Mouse (Mus musculus): ENCODE measurements at regions not wholly inside any gene's neighbourhood (a gene's known extent, or its start where the extent isn't known, plus 50 kb on each side); places are given as distances from the start of the nearest gene placed in this dataset.

GRCm38 (mm10) chr6:51175616-51176590 is 256.6 kb upstream of the Nfe2l3 start:
- no peak for DNase-seq (ENCODE audit: extremely low read depth, insufficient read length, low spot score)

DNA sequence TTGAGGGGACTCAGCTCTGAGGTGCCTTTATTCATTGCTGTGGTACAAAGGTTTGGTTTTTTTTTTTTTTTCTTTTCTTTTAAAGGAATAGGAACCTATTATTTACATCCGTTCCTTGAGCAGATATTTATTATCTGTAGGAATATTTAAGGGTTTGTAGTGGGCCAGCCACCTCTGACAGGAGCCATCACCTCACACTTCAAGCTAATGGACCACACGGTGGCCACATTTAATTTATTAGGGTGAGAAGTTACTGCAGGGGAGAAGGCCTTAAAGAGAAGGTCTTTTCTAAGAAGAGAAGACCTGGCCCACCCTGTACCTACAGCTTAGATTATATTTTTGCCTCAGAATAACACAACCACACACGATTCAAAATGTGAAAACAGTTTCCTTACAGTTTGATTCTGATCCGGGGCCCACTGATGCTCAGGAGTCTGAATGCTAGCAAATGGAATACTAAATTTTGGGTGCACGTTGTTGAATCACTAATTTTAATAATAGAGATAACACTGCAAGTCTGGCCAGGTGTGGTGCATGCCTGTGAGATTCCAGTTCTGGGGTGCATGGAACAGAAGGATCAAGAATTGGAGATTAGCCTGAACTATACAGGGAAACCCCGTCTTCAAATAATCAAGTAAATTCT is 255.6 kb upstream of the Nfe2l3 start:
- no peak for DNase-seq (ENCODE audit: extremely low read depth, insufficient read length, low spot score)

GRCm38 (mm10) chr6:51177701-51178060 is 254.8 kb upstream of the Nfe2l3 start:
- no peak for DNase-seq (ENCODE audit: extremely low read depth, insufficient read length, low spot score)

GRCm38 (mm10) chr6:51178061-51178791 is 254.2 kb upstream of the Nfe2l3 start:
- DNase-seq (ENCODE audit: extremely low read depth, insufficient read length, low spot score): peak; percentile 100

GRCm38 (mm10) chr6:51178799-51179398 is 253.6 kb upstream of the Nfe2l3 start:
- DNase-seq (ENCODE audit: extremely low read depth, insufficient read length, low spot score): no peak

DNA sequence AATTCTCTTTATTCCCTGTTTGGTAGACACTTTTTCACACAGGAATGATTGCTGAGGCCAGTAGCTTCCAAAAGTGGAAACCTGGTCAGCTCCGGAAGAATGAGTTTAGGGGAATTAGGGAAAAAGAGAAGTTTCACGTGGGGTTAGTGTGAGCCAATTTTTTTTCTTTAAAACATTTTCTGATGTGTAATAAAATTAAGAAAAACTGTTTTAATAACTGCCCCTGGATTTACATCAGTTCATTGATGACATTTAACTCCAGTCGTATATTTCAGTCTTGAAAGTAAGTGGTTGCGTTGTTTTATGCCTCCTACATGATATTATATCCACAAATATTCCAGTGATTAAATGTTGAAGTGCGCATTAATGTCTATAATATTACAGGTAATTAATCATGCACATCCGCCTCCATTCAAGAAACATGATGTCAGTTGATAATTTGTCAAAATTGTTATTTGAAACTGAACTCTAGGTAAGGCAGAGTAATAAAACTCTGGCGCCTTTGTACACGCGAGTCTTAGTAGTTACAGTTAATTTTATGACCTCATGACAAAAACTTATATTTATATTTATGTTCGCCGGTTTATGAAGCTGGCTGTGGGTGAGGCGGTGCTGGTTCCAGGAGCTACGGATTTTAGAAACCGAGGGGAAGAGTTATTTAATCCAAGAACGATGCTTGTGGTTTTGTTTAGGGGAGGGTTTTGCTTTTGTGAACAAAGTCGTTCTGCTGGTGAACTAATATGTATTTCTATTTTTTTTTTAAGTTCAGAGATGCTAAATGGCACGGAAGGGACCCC is 252.5 kb upstream of the Nfe2l3 start:
- DNase-seq (ENCODE audit: extremely low read depth, insufficient read length, low spot score): no peak

GRCm38 (mm10) chr6:51180881-51181875 is 251.3 kb upstream of the Nfe2l3 start:
- no peak for DNase-seq (ENCODE audit: extremely low read depth, insufficient read length, low spot score)

DNA sequence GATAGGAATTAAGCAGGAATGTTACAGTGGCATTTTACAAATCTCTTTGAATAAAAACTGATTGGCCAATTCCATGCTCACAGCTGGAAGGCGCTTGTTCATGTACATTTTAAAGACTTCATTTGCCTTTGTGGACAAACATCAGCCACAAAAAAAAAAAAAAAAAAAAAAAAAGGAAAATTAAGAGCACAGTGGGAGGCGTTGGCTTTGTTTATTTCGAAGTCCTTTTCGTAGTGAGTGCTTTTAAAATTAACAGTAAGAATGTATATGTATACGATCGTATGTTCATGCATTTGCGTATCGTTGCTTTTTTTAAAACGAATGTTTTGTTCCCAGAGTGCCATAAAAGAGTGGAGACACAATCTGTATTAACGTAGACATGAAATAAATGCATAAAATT is 250.6 kb upstream of the Nfe2l3 start:
- DNase-seq (ENCODE audit: extremely low read depth, insufficient read length, low spot score): no peak

DNA sequence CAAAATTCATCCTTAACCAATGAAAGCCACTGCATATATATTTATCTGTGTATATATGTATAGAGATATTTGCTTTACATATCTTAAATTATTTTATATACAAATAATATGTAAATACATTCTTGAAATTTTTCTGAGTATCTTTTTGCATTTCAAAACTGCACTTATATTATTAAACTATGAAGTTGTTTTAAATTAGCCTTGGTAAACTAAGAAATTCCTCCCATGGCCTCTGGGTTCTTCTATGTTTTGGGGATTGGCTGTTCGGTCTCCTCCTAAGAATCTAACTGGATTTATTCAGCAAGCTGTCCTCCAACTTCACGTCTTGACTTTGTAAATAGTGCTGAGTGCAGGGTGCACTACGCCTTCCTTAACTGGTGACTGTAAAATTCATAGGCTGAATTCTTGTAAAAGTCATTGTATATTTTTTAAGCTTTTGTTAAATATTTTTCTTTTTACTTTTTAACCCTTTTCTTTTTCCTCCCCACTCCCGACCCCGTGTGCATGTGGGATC is 249.6 kb upstream of the Nfe2l3 start:
- DNase-seq (ENCODE audit: extremely low read depth, insufficient read length, low spot score): no peak

GRCm38 (mm10) chr6:51183576-51184420 is 248.7 kb upstream of the Nfe2l3 start:
- DNase-seq (ENCODE audit: extremely low read depth, insufficient read length, low spot score): no peak

GRCm38 (mm10) chr6:51184500-51184899 is 248.0 kb upstream of the Nfe2l3 start:
- DNase-seq (ENCODE audit: extremely low read depth, insufficient read length, low spot score): no peak

DNA sequence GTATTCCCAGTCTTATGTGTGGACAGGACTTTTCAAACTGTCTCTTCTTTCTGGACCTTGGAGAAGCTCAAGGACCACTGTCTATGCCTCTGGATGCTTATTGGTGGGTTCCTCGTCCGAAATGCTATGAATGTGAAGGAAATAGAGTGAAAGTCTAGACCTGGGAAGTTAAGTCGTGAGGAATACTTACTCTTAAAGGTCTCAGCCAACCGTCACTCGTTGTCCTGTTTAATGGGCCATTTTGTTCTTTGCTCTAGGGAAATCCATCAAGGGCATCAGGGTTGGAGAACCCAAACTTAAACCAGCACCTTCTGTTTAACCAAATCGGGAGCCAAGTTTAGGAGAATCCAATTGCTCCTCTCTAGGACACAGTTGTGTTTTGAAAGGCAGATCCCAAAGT is 247.3 kb upstream of the Nfe2l3 start:
- no peak for DNase-seq (ENCODE audit: extremely low read depth, insufficient read length, low spot score)

GRCm38 (mm10) chr6:51189173-51189572 is 243.3 kb upstream of the Nfe2l3 start:
- DNase-seq (ENCODE audit: extremely low read depth, insufficient read length, low spot score): no peak

DNA sequence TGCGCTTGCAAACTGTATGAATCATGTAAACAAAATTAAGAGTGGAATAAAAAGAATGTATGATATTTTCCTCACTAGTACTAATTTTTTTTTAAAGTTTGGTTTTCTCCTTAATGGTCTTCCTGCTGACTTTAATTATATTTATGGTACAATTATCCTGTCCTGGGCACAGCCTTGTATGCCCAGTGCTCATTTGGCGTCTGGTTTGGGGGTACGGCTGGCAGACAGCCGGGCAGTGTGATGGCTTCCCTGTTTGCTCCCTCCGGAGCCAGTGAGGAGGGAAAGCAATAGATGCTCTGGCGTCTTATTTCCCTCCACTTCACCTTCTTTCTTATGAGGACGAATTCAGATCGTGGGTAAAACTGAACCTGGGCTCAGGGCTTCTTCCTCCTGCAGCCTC is 239.6 kb upstream of the Nfe2l3 start:
- DNase-seq (ENCODE audit: extremely low read depth, insufficient read length, low spot score): no peak

DNA sequence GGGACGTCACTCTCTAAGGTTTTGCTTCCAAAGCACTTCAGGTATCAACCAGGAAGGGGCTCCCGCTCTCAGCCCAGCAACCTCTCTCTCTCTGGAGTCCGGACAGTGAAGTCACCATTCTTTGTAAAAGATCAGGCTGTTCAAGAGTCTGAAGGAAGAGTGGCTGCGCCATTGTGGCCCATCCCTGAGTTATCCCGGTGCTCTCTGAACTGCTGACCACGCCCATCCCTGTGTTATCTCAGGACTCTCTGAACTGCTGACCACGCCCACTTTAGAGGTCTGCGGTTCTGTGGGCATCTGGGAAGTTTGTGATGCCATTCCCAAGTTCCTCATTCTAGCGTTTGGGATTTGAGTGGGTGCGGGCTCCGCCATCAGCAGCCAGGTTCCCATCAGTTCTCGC is 239.1 kb upstream of the Nfe2l3 start:
- DNase-seq (ENCODE audit: extremely low read depth, insufficient read length, low spot score): no peak

GRCm38 (mm10) chr6:51196391-51196790 is 236.1 kb upstream of the Nfe2l3 start:
- no peak for DNase-seq (ENCODE audit: extremely low read depth, insufficient read length, low spot score)

- no peak for DNase-seq (ENCODE audit: extremely low read depth, insufficient read length, low spot score)
These were observed 235.3 kb upstream of the Nfe2l3 start for GRCm38 (mm10) chr6:51197000-51197774.
